Mouse (Mus musculus): ENCODE data around the gene Prr15.

DNA sequence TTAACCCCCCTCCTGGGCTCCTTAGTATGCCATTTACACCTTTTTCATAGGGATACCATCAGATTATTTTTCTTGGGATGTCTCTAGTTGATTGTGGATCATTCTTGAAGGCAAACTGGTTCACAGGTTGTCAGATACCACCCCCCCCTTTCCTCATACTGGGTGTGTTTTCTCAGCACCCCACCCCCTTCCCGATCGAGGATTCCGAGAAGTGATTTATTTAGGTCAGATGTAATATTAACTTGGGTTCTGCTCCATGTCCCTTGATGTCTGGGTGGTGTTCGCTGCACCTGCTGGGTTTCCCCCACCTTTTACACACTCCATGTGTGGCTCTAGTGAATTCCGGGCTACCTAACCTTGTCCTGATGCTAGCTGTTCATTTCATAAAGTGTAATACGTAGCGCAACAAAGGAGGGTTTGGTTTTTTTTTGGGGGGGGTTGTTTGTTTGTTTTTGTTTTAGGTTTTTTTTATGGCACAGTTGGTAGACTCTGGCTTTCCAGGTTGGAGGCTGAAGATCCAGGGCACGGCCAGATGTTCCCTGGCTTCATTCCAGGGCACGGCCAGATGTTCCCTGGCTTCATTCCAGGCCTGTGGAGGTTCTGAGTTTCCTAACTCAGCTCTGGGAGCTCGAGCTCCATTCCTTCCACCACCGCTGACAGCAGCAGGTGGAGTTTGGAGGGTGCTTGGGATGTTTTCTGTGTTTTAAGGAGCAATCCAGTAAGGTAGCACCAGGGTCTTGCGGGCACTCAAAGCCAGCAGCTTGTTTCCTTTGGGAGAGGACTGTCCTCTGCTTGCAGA, 37.1 kb downstream of the Prr15 start:
- TF ChIP-seq GATA1 (IDR thresholded peaks at IDR 0.05; ENCODE audit: low read length) = no peak
- no peak for TF ChIP-seq TAL1 (IDR thresholded peaks at IDR 0.05; ENCODE audit: low read length)
